Comparison of ENCODE assay signal across 14 mouse cellular contexts in genomic region chr5:125534168-125534610, GRCm38 (mm10). TPM values are rescaled to one million over a fixed set of nuclear protein-coding genes. Genes with fewer than 3 reads are reported as not detected.
DNase-seq lines count a peak whose midpoint lies in the region; ATAC-seq lines count a peak whose summit lies in the region.
"Had no signal": no experiment of that assay in that cellular context is flagged by ENCODE, and none has a peak within 500 bp of the region (broad histone marks: within the 10 kb centered on the region; RNA-seq: fewer than 3 reads in every experiment).

No protein-coding gene starts in this region.

- H3K4me3 ChIP-seq in forebrain, embryonic 14.5 days (ENCODE audit: low read depth, low read length): peak overlapping the region; percentile 54
- H3K4me3 ChIP-seq in hindbrain, embryonic 16.5 days (ENCODE audit: low read length): peak overlapping the region; percentile 64
- peak overlapping the region; percentile 59 for H3K4me3 ChIP-seq in neural tube, embryonic 13.5 days
- H3K4me3 ChIP-seq: limb, embryonic 12.5 days had no signal

- peak; percentile 26 for DNase-seq in left cerebral cortex, adult 11 months (ENCODE audit: low spot score)
- DNase-seq in left cerebral cortex, postnatal 4 days: no peak
- no peak for DNase-seq in forebrain, embryonic 14.5 days (ENCODE audit: low spot score)
- no peak for DNase-seq in retina, embryonic 14.5 days (ENCODE audit: low spot score)
- DNase-seq: cerebellum, adult 9-11 months; gastrocnemius, postnatal 14 days; kidney, adult 8-10 months; lung, embryonic 14.5 days had no signal

- intact Hi-C loops in left cerebral cortex, postnatal 4 days (cut with DNase I): loop anchor here (5.0 to 10.0 kb wide), 2 partner anchors 1198 to 1701 kb away; no protein-coding TSS in a partner anchor

- peaks cover 14% of the 10 kb centered on the region for H3K4me1 ChIP-seq in forebrain, embryonic 14.5 days (ENCODE audit: control insufficient read depth, insufficient read depth, low read length)
- peaks cover 28% of the 10 kb centered on the region for H3K4me1 ChIP-seq in hindbrain, embryonic 16.5 days (ENCODE audit: control insufficient read depth, insufficient read depth, low read depth, low read length)
- peaks cover 36% of the 10 kb centered on the region for H3K4me1 ChIP-seq in neural tube, embryonic 13.5 days (replicated peaks)

- peak overlapping the region; percentile 94 for H3K4me2 ChIP-seq in forebrain, embryonic 14.5 days (ENCODE audit: low read length)
- H3K4me2 ChIP-seq in hindbrain, embryonic 16.5 days (ENCODE audit: low read length): peak overlapping the region; percentile 90
- H3K4me2 ChIP-seq in neural tube, embryonic 13.5 days: peak overlapping the region; percentile 95
- H3K4me2 ChIP-seq: lung, embryonic 14.5 days had no signal

- no peaks in the 10 kb centered on the region for H3K9me3 ChIP-seq in forebrain, embryonic 14.5 days (replicated peaks; ENCODE audit: control insufficient read depth, low read length)
- no peaks in the 10 kb centered on the region for H3K9me3 ChIP-seq in hindbrain, embryonic 16.5 days (ENCODE audit: control insufficient read depth, low read length)
- no peaks in the 10 kb centered on the region for H3K9me3 ChIP-seq in neural tube, embryonic 13.5 days
- H3K9me3 ChIP-seq: stomach, embryonic 15.5 days had no signal

- no peak for ATAC-seq in forebrain, embryonic 14.5 days
- ATAC-seq in hindbrain, embryonic 16.5 days: no peak
- no peak for ATAC-seq in neural tube, embryonic 13.5 days (ENCODE audit: low read depth)
- ATAC-seq in megakaryocyte-erythroid progenitor cell, adult 5-6 weeks (replicated peaks; ENCODE audit: low FRiP score, low TSS enrichment, poor library complexity, severe bottlenecking): no peak

- H3K36me3 ChIP-seq in forebrain, embryonic 14.5 days (ENCODE audit: control insufficient read depth, insufficient read depth, low read length): no peaks in the 10 kb centered on the region
- H3K36me3 ChIP-seq in hindbrain, embryonic 16.5 days (ENCODE audit: control insufficient read depth, insufficient read depth, low read length): no peaks in the 10 kb centered on the region
- no peaks in the 10 kb centered on the region for H3K36me3 ChIP-seq in neural tube, embryonic 13.5 days
- H3K36me3 ChIP-seq: limb, embryonic 12.5 days; stomach, embryonic 15.5 days had no signal

- H3K9ac ChIP-seq in forebrain, embryonic 14.5 days (ENCODE audit: low read length): peak overlapping the region; percentile 72; the same call in 1 of the 2 replicates
- H3K9ac ChIP-seq in hindbrain, embryonic 16.5 days (ENCODE audit: low read depth, low read length): peak overlapping the region; percentile 55
- peak overlapping the region; percentile 78 for H3K9ac ChIP-seq in neural tube, embryonic 13.5 days
- H3K9ac ChIP-seq: limb, embryonic 12.5 days; lung, embryonic 14.5 days; stomach, embryonic 15.5 days had no signal

- H3K27me3 ChIP-seq in forebrain, embryonic 14.5 days (replicated peaks; ENCODE audit: control insufficient read depth, insufficient read depth, low read length): peaks cover 32% of the 10 kb centered on the region
- H3K27me3 ChIP-seq in hindbrain, embryonic 16.5 days (replicated peaks; ENCODE audit: control insufficient read depth, insufficient read depth, low read length): peaks cover 11% of the 10 kb centered on the region; the same call in 1 of the 2 replicates
- peaks cover 59% of the 10 kb centered on the region for H3K27me3 ChIP-seq in neural tube, embryonic 13.5 days

- 10% methylated on average over 7 of the region's 7 CpGs for WGBS in forebrain, embryonic 14.5 days
- WGBS in hindbrain, embryonic 16.5 days: 7% methylated on average over 7 of the region's 7 CpGs
- WGBS in neural tube, embryonic 13.5 days: 3% methylated on average over 7 of the region's 7 CpGs

- no peak overlapping the region for H3K27ac ChIP-seq in forebrain, embryonic 14.5 days (ENCODE audit: low read depth, low read length)
- H3K27ac ChIP-seq in hindbrain, embryonic 16.5 days (ENCODE audit: low read depth, low read length): peak overlapping the region; percentile 31; the same call in 1 of the 2 replicates
- H3K27ac ChIP-seq in neural tube, embryonic 13.5 days (replicated peaks): peak overlapping the region; percentile 9; the same call in 1 of the 2 replicates
- H3K27ac ChIP-seq: limb, embryonic 12.5 days; stomach, embryonic 15.5 days had no signal

RNA-seq across cellular contexts. Expression of gene Tmem132b, which starts 2.6 kb away (rescaled TPM):
- total RNA-seq in left cerebral cortex, postnatal 4 days (2021): 10 to 100 TPM; 62.9 to 66.4 TPM
- polyA plus RNA-seq in forebrain, embryonic 14.5 days (2014; fragmentation: Nextera tagmentation; extraction: Ambion mirVana): 3.1 and 4.4 TPM in 2 replicates
- polyA plus RNA-seq in hindbrain, embryonic 16.5 days (2015; fragmentation: Nextera tagmentation; extraction: Ambion mirVana): 3.9 and 4.2 TPM in 2 replicates
- 3.0 TPM in 2 replicates for polyA plus RNA-seq in neural tube, embryonic 13.5 days (2015; fragmentation: Nextera tagmentation; extraction: Ambion mirVana)
- total RNA-seq in megakaryocyte-erythroid progenitor cell, adult 5-6 weeks (2014; fragmentation: Nextera tagmentation): not detected in 2 replicates
- not detected in 2 replicates for total RNA-seq in megakaryocyte-erythroid progenitor cell, adult 5-6 weeks (2017)
- polyA plus RNA-seq: heart, postnatal 0 days; lung, embryonic 14.5 days had no signal

RNA-seq across cellular contexts. Expression of gene Aacs, which starts 58.6 kb away (rescaled TPM):
- 100 to 1,000 TPM; 112 to 116 TPM for total RNA-seq in left cerebral cortex, postnatal 4 days (2021)
- polyA plus RNA-seq in forebrain, embryonic 14.5 days (2014; fragmentation: Nextera tagmentation; extraction: Ambion mirVana): 51.8 and 71.1 TPM in 2 replicates
- polyA plus RNA-seq in hindbrain, embryonic 16.5 days (2015; fragmentation: Nextera tagmentation; extraction: Ambion mirVana): 113 and 123 TPM in 2 replicates
- polyA plus RNA-seq in neural tube, embryonic 13.5 days (2015; fragmentation: Nextera tagmentation; extraction: Ambion mirVana): 65.5 and 69.2 TPM in 2 replicates
- 8.4 and 8.7 TPM in 2 replicates for total RNA-seq in megakaryocyte-erythroid progenitor cell, adult 5-6 weeks (2014; fragmentation: Nextera tagmentation)
- total RNA-seq in megakaryocyte-erythroid progenitor cell, adult 5-6 weeks (2017): 3.2 and 3.8 TPM in 2 replicates
